Mouse (Mus musculus): ENCODE results near the gene Pga5. TPM values are rescaled to one million over a fixed set of nuclear protein-coding genes. Genes with fewer than 3 reads are reported as not detected.

Gene Pga5
- total RNA-seq, 2 experiments from 2014 or later = not detected

Other genes starting within 250 kb of the Pga5 start
- 1 to 10 TPM; 1.4 to 2.6 TPM for gene Lrrc10b, start 220.6 kb downstream of the Pga5 start, total RNA-seq (2021)
- under 1 TPM; 0.32 to 0.48 TPM for gene Ppp1r32, start 195.1 kb downstream of the Pga5 start, total RNA-seq (2021)
- gene Cpsf7, start 152.8 kb downstream of the Pga5 start, total RNA-seq (2021) = 10 to 100 TPM; 35.3 to 36.4 TPM
- 10 to 100 TPM; 64.1 to 78.7 TPM for gene Sdhaf2, start 151.9 kb downstream of the Pga5 start, total RNA-seq (2021)
- 1 to 10 TPM; 3.9 to 4.7 TPM for gene Tmem216, start 121.8 kb downstream of the Pga5 start, total RNA-seq (2021)
- gene Cyb561a3, start 100.9 kb downstream of the Pga5 start, total RNA-seq (2021) = 10 to 100 TPM; 10.2 to 11.3 TPM
- gene Tmem138, start 100.7 kb downstream of the Pga5 start, total RNA-seq (2021) = 1 to 10 TPM; 3.2 to 4.4 TPM
- 100 to 1,000 TPM; 181 to 185 TPM for gene Ddb1, start 72.7 kb downstream of the Pga5 start, total RNA-seq (2021)
- 10 to 100 TPM in 1 of 2 experiments, 1 to 10 TPM in 1; 8.2 to 10.1 TPM for gene Tkfc, start 72.4 kb downstream of the Pga5 start, total RNA-seq (2021)
- under 1 TPM in 1 of 2 experiments, not detected in 1; 0.45 TPM for gene Vwce, start 43.9 kb downstream of the Pga5 start, total RNA-seq (2021)
- gene Vps37c, start 10.7 kb upstream of the Pga5 start, total RNA-seq (2021) = 10 to 100 TPM; 18.6 to 20.0 TPM
- 1 to 10 TPM in 1 of 2 experiments, under 1 TPM in 1; 0.36 to 4.9 TPM for gene Cd5, start 60.9 kb upstream of the Pga5 start, total RNA-seq (2021)
- 1 to 10 TPM in 1 of 2 experiments, under 1 TPM in 1; 0.41 to 3.6 TPM for gene Cd6, start 152.0 kb upstream of the Pga5 start, total RNA-seq (2021)
- gene Slc15a3, start 161.7 kb upstream of the Pga5 start, total RNA-seq (2021) = 1 to 10 TPM; 2.6 to 2.9 TPM
- gene Tmem132a, start 191.9 kb upstream of the Pga5 start, total RNA-seq (2021) = 10 to 100 TPM; 18.6 to 23.6 TPM
- 10 to 100 TPM; 80.3 to 85.0 TPM for gene Tmem109, start 203.9 kb upstream of the Pga5 start, total RNA-seq (2021)
- 100 to 1,000 TPM; 184 to 192 TPM for gene Prpf19, start 217.2 kb upstream of the Pga5 start, total RNA-seq (2021)
- gene Zp1, start 242.6 kb upstream of the Pga5 start, total RNA-seq (2021) = not detected

All from heart, postnatal 14 days (tissue).